Mouse (Mus musculus): ENCODE results near the gene Ap2s1. TPM values are rescaled to one million over a fixed set of nuclear protein-coding genes. Genes with fewer than 3 reads are reported as not detected.

Ap2s1 gene
- 100 to 1,000 TPM; 145 to 151 TPM for total RNA-seq (2023)

GRCm38 (mm10) chr7:16738073-16738696 lies at the start of gene Ap2s1:
TSS of gene Ap2s1 (plus strand) at chr7:16738410.

GRCm38 (mm10) chr7:16721629-16722028 lies 16.6 kb upstream of the Ap2s1 start, which contains the start of gene Ceacam9:
TSS of gene Ceacam9 (plus strand) at chr7:16721929.

GRCm38 (mm10) chr7:16780825-16781554 lies 42.8 kb downstream of the Ap2s1 start, which contains the start of gene Slc1a5:
TSS of gene Slc1a5 (plus strand) at chr7:16781340.

Other genes with a start within 250 kb of the Ap2s1 start
- gene Arhgap35, start 123.4 kb upstream of the Ap2s1 start, total RNA-seq (2023) = 1 to 10 TPM; 2.7 to 3.3 TPM
- not detected for gene Ceacam15, start 62.7 kb upstream of the Ap2s1 start, total RNA-seq (2023)
- gene Ceacam9, start 16.5 kb upstream of the Ap2s1 start, total RNA-seq (2023) = not detected
- gene Slc1a5, start 42.9 kb downstream of the Ap2s1 start, total RNA-seq (2023) = 10 to 100 TPM; 42.6 to 47.9 TPM
- 10 to 100 TPM; 75.2 to 78.0 TPM for gene Strn4, start 77.5 kb downstream of the Ap2s1 start, total RNA-seq (2023)
- 10 to 100 TPM; 12.4 to 13.8 TPM for gene Fkrp, start 78.3 kb downstream of the Ap2s1 start, total RNA-seq (2023)
- 10 to 100 TPM; 43.2 to 52.6 TPM for gene Prkd2, start 104.5 kb downstream of the Ap2s1 start, total RNA-seq (2023)
- gene Dact3, start 136.9 kb downstream of the Ap2s1 start, total RNA-seq (2023) = under 1 TPM in 1 of 2 experiments, not detected in 1; 0.11 TPM
- gene Gng8, start 153.4 kb downstream of the Ap2s1 start, total RNA-seq (2023) = not detected
- 10 to 100 TPM; 29.6 to 30.3 TPM for gene Ptgir, start 168.1 kb downstream of the Ap2s1 start, total RNA-seq (2023)
- gene Calm3, start 185.7 kb downstream of the Ap2s1 start, total RNA-seq (2023) = 100 to 1,000 TPM; 224 to 233 TPM
- under 1 TPM in 1 of 2 experiments, not detected in 1; 0.13 TPM for gene Pnmal2, start 206.3 kb downstream of the Ap2s1 start, total RNA-seq (2023)
- not detected for gene Pnmal1, start 221.3 kb downstream of the Ap2s1 start, total RNA-seq (2023)
- gene Gm42372, start 244.7 kb downstream of the Ap2s1 start, total RNA-seq (2023) = under 1 TPM; 0.07 to 0.11 TPM

Measured in neutrophil, adult 83 days (primary cell).